Mouse (Mus musculus) c-Kit-positive CD71-positive TER-119-negative erythroid progenitor cells, embryonic 14.5 days (primary cell): Measurements from ENCODE around the gene Rbm39.
"Not testable (repeated sequence)": the region's sequence is repeated elsewhere in the genome, so short reads cannot be mapped to it uniquely, and the experiment has no call there.

Experiments
- DNase-seq: peaks from one replicate; pipeline ENCODE4 v3.0.0-alpha.2; 2013; ENCODE audit warnings: low read depth

Gene Rbm39

DNA sequence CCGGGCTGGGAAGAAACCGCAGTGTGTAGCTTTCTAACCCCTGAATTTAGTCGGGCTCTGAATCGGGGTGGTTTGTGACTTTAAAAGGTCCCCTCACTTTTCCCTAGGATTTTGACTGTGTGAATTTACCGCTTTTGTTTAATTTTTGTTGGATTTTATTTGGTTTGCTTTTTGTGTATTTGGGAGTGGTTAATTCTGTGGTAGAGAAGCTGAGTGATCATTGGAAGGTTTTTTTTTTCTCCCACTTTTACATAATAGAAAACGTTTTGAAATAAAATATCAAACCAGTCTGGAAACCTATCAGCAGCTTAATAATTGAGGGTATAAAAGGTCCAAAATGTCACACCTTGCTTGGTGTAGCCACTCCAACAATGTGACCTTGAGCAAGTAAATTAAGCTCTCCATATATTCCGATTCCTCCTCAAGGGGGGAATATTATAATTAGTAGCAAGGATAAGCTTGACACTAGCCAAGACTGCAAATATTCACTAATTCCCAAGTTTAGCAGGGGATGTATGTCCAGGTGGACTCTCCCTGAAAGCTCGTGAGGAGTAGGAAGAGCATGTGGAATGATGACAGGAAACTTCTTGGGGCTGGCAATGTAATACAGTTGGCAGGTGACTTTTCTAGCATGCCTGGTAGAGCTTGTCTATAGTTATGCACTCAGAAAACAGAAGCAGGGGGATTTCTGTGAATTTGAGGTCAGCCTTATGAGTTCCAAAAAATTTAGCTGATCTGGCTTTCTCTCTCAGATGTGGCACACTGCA is 969 bp upstream of the Rbm39 start:
- no peak for DNase-seq

DNA sequence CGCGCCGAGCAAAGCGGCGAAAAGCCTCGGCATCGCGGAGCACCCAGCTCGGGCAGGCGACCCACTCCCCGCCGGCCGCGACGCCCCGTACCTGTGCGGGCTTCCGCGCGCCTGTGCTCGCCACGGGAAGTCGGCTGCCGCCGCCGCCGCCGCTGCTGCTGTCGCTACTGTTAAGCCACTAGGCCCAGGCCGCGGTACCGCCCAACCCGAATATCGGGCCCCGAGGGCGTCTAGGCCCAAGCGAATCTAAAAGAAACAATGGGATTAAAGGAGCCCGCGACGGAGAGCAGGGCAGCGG is 293 bp downstream of the Rbm39 start:
- DNase-seq: no peak

DNA sequence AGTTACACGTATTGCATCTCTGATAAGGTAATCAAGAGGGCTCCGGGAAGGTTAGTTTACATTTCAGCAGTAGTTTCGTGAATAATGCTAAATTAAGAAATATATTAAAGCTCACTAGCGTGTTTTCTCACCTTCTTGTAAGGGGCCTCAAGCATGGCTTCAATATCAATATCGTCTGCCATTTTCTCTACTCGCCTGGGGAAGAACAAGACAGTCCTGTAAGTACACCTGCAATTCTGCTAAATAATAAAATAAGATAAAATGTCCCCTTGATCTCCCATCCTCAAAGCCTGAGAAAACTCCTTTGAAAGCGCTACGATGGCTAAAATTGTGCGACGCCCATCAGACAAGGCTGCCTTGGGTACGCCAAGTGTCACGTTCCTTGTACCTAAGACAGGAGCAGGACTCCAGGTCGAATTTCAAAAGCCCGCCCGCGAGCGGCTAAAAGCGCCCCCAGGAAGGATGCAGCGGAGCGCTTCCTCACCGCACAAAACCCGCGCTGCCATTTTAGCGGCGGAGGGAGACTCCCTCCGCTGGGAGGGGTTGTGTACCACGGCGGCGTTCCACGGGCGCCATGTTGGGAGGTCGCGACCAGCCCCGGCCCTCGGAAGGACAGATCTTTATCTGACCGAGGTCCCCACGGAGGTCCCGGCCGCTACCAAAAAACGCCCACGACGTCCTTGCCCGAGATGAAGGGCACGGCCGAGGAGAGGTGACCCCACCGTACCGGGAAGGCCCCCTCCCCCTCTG is 817 bp downstream of the Rbm39 start:
- DNase-seq: peak; percentile 53

DNA sequence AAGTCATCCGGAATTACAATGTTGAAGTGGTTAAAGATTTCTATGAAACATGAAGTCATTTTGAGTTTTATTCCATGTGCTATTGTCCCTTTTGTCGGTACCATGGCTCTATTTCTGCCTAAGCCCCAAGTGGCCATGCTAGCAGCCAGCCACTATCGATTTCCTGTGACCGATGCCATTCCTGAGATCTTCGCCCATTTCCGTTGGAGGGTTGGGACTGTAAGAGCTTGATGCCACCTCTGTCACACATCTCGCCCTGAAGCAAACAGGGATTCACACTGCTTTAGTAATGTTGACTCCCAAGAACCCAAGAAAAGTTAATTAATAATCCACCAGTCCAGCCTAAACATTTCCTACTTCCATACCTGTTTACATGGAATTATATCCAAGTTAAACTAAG is 2.4 kb downstream of the Rbm39 start:
- DNase-seq: no peak

DNA sequence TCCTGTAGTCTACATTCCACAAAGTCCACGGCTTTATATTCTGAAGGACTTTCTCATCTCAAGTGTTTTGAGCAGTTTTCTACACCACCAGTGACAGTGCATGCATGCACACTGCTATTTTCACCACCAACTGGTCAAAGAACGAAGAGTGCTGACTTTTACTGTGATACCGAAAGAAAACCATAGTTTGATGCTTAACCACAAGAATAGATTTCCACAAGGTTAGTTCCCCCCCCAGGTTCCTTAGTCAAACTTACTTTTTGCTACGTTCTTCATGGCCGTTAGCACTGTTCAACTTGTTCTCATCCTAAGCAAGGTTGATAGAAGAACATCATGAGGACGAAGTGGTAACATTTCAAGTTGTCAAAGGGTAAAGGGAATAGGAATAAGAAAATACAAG is 3.0 kb downstream of the Rbm39 start:
- DNase-seq: no peak

DNA sequence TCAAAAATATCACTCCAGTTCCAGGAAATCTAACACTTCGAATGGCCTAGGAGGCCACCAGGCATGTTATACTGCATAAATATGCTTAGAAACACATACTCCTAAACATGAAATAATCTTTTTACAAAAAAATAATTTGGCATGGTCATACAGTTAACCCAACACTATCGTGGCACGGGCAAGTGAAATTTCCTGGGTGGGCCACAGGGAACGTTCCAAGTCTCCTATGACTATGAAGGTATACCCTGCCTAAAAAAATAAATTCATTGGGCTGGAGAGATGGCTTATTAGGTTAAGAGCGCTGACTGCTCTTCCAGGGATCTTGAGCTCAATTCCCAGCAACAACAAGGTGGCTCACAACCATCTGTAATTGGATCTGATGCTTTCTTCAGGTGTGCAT is 13.5 kb downstream of the Rbm39 start:
- DNase-seq: no peak

- no peak for DNase-seq
These were observed 14.6 kb downstream of the Rbm39 start for GRCm38 (mm10) chr2:156165478-156165877.

- no peak for DNase-seq
These were observed 28.5 kb downstream of the Rbm39 start for GRCm38 (mm10) chr2:156151538-156151937.

DNA sequence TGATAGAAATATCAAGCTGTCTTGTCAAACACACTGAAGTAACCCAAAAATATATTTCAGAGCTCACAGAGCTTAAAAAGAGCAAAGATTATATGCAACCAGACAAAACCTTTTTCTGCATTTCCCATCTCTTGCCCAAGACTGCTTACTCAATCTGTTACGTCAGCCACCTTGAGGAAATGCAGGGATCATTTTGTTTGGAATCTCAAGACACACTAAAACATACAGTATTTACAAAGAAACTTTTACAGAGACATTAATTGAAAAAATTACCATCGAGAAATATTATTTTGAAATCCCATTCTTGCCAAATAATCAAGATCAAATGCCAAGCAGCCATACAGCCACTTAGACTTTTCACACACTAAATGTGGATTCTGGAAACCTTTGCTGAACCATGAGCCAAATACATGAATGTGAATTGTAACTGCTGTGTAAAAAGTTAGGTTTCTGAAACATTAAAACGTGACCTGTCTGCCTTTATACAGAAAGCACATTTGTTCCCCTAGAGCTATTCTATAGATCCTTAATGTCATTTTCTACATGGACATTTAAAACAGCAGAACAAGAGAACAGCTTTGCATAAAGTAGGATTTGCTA is 32.6 kb downstream of the Rbm39 start:
- no peak for DNase-seq

DNA sequence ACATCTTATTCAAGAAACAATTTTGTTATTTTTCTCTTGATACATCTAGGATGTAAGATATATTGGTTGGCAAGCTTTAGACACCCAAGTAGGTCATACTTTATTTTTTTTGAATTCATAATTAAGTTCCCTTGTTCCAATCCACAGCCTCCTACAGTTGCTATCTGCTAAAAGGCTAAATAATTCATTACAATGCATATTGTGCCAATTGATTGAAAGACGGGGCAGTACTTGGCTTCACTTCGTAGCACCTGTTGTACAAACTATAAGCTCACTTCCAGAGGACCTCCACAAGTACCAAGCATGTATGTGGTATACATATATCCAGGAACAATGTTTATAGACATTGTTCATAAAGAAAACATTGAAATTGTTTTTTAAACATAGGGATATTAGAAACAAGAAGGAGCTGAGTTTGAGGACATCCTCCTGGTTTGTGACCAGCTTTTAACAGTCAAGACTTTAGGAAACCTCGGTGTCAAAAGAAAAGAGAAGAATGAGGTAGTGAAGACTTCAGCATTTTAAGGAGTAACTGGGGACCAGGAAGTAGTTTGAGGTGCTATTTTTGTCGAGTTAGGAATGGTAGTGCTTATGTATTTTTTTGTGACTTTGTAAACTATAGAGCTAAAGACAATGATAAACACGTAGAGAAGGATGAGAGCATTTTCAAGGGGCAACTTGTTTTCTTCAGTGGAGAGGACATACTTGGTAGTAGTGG is 33.6 kb downstream of the Rbm39 start:
- no peak for DNase-seq

DNA sequence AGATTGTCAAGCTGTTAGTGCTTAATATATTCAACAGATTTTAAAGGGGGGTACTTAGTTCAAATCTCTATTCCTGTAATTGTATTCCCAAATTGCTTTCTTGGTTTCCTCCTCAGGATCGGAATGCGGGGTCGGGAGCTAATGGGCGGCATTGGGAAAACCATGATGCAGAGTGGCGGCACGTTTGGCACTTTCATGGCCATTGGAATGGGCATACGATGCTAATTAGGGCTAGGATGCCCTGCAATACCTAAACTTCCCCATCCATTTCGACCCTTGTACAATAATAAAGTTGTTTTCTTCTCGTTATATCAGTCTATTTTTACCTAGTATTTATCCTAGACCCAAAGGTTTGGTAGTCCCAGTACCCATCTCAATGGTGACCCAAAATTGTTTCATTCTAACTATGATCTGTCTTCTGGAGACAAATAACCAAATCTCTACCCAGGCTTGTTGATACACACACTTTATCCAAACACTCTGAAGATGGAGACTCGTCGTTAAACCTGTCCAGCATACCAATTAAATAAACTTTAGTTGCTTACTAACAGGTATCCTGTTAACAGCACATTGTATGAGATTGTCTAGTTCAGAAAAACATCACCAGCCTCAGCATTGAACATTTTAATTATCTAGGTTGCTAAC is 34.4 kb downstream of the Rbm39 start:
- no peak for DNase-seq

DNA sequence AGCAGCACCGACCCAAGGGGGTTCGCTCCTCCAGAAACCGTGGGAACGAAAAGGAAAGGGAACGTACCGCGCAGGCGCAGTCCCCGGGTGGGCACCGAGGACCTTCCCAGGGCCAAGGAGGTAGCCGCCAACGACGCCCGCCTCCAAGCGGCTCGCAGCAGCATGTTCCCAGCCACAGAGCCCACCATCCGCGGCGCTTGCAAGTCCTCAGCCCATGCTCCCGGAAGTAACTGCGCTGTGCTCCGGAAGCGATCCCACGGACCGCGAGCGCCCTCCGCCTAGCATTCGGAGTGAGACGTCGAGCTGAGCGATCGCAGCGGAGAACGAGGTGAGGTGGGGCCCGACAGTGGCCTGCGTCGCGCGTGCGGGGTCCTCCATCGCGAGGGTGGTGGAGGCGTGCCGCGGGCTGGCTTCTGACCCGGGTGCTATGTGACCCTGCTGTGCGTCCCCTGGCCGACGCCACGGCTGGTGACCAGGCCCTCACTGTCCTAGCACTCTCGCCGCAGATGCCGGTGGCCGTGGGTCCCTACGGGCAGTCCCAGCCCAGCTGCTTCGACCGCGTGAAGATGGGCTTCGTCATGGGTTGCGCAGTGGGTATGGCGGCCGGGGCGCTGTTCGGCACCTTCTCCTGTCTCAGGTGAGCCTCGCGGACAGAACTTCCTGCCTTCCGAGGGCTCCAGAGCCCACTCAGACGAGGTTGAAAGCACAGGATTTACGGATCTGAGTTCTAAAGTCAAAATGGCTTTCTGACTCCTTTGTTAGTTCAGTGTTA is 35.9 kb downstream of the Rbm39 start, which contains the start of the genes Romo1 and Nfs1:
Gene Romo1 (plus strand): TSS at position 87 of the 772 bp plus-strand sequence.
Gene Nfs1 (minus strand): TSS at position 234 of the 772 bp plus-strand sequence.
- peak; percentile 87 for DNase-seq

DNA sequence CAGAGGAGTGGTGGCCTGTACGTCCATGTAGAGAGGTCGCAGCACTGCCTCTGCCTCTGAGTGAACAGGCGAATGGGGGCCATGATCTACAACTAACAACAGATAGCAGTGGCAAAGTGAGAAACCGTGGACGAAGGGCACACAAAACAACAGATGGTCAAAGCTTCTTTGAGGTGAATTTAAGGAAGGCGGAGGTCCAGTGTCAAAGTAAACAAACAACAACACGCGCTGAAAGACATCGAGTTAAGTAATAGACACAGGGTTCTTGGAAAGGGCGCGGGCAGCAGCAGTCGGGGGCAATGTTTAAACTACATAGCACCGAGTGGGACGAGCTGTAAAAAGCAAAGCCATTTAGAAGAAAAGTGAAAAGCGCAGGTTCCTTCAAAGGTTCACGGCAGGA is 36.7 kb downstream of the Rbm39 start:
- DNase-seq: peak; percentile 44

DNA sequence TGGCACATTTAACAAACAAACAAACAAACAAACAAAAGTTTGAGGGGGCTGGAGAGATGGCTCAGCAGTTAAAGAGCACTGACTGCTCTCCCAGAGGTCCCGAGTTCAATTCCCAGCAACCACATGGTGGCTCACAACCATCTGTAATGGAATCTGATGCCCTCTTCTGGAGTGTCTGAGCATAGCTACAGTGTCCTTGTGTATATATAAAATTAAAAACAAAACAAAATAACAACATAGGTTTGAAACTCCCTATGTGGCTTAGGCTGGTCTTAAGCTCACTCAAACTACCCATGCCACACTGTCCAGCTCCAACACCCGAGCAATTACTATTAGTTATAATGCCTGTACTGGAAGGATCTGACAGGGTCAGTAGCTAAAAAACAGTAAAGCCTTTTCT is 37.2 kb downstream of the Rbm39 start:
- DNase-seq: no peak

DNA sequence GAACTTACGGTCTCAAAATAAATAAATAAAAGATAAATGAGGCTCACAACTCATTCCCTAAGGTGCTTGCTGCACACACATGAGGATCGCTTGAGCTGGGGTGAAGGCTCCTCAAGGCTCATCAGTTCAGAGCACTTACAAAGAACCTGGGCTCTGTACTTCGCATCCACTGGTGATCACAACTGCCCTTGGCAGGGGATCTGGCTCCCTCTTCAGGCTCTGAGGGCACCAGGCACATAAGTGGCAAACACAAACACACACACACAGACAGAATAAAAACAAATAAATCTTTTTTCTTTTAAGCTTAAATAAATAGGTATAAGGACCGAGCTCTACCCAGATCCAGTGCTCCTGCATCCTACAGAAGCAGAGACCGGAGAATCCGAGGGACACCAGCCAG is 44.3 kb downstream of the Rbm39 start:
- peak; percentile 31 for DNase-seq

DNA sequence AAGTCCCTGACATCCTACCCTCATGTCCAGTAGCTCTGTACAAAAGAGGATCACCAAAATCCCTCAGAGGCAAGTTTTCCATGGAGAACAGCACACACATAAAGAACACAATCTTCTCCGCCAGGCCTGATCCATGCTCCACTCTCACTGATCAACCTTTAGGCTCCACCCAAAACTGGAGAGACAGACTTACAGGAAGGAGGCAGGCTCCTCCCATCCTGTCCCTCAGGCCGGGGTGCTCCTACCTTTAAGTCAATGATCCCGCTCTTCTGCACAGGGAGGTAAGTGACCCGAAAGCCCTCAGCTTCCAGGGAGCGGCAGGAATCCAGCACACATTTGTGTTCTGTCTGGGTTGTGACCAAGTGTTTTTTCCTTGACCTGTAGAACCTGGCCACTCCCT is 45.9 kb downstream of the Rbm39 start:
- no peak for DNase-seq

DNA sequence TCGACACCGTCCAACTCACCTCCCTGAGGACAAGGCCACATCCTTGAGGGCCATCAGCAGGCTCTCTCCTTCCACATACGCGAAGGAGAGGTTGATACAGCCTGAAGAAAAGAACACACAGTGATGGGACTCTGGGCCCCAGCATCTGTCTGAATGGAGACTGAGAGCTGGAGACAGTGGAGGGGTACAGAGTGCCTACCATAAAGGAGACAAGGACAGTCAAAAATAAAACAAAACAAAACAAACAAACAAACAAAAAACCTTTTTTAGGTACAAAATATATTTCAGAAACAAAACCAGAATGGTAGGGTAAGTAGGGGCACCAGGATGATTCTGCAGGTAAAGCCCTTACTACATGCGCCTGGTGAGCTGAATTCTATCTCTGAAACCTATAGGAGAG is 53.0 kb downstream of the Rbm39 start, which contains the start of gene Gm28036:
Gene Gm28036 (minus strand): TSS at position 101 of the 400 bp plus-strand sequence.
- DNase-seq: no peak

DNA sequence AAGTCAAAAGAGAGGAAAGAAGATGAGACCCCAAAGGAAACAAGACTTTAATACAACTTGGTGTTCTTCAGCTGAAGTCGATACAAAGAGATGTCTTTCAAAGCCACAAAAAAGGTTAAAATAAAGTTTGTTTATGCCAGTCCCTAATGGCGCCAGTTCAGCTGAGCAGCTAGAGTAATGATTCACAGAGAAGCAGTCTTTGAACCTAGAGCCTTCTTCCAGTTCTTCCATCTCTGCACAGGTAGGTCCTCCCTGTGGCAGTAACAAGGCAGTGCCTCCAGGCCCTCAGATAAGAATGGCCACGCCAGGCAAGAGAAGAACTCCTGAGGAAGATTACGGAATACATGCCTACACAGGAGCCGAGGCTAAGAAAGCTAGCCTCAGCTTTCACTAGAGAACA is 56.3 kb downstream of the Rbm39 start:
- no peak for DNase-seq

GRCm38 (mm10) chr2:156119566-156119965 is 60.5 kb downstream of the Rbm39 start:
- DNase-seq: no peak

GRCm38 (mm10) chr2:156112080-156112423 is 68.0 kb downstream of the Rbm39 start:
- DNase-seq: not testable (repeated sequence)

GRCm38 (mm10) chr2:156111358-156112079 is 68.5 kb downstream of the Rbm39 start, which contains the start of the genes Cpne1 and Rbm12:
Gene Cpne1 (minus strand): TSS chr2:156111965.
Gene Rbm12 (minus strand): TSS chr2:156111978.
- peak; percentile 78 for DNase-seq
